Mouse (Mus musculus): ENCODE results near the gene Ngb. TPM values are rescaled to one million over a fixed set of nuclear protein-coding genes. Genes with fewer than 3 reads are reported as not detected.

Ngb gene
- polyA plus RNA-seq, 1 experiment from 2014 or later: 1.2 TPM

- H3K9ac ChIP-seq (ENCODE audit: low read depth, low read length): no peak overlapping the region
- no peak overlapping the region for H3K4me2 ChIP-seq (ENCODE audit: low read depth, low read length)
- H3K36me3 ChIP-seq (ENCODE audit: control insufficient read depth, insufficient read depth, low read length): no peaks in the 10 kb centered on the region; the same call in 1 of the 2 replicates
- no peaks in the 10 kb centered on the region for H3K4me1 ChIP-seq (ENCODE audit: control insufficient read depth, insufficient read depth, low read length)
- ATAC-seq: no peak
- H3K4me3 ChIP-seq (ENCODE audit: low read length): no peak overlapping the region
- H3K27ac ChIP-seq (ENCODE audit: low read length): no peak overlapping the region
- 92% methylated on average over 9 of the region's 9 CpGs for WGBS
- no peaks in the 10 kb centered on the region for H3K9me3 ChIP-seq (ENCODE audit: control insufficient read depth, low read length)
- H3K27me3 ChIP-seq (replicated peaks; ENCODE audit: control insufficient read depth, insufficient read depth, low read length): no peaks in the 10 kb centered on the region
Observed at GRCm38 (mm10) chr12:87132784-87133183, 30.4 kb upstream of the Ngb start.

DNA sequence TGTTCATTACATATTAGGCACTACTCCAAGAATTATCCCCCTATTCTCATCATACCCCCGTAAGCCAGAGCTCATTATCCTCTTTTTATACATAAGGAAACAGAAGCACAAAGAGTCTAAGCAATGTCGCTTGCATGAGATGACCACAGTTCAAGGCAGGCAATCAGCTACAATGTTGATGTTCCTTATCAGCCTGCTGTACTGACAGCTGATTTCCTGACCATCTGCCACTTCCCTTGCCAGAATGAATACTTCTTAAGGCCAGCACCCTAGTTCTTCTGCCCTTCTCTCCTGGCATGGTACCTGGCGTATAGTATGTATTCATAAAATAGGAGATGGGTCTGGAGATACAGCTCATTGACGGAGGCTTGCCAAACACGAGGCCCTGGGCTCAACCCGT is 29.9 kb upstream of the Ngb start:
- no peak for ATAC-seq
- Histone ChIP-seq H3K36me3 (ENCODE audit: control insufficient read depth, insufficient read depth, low read length) (no peaks in the 10 kb centered on the region; the same call in 1 of the 2 replicates), H3K9me3 (ENCODE audit: control insufficient read depth, low read length) (no peaks in the 10 kb centered on the region), H3K27ac (ENCODE audit: low read length) (no peak overlapping the region), H3K4me2 (ENCODE audit: low read depth, low read length) (no peak overlapping the region), H3K4me3 (ENCODE audit: low read length) (no peak overlapping the region), H3K27me3 (replicated peaks; ENCODE audit: control insufficient read depth, insufficient read depth, low read length) (no peaks in the 10 kb centered on the region), H3K4me1 (ENCODE audit: control insufficient read depth, insufficient read depth, low read length) (no peaks in the 10 kb centered on the region), H3K9ac (ENCODE audit: low read depth, low read length) (no peak overlapping the region)
- 90% methylated on average over 6 of the region's 6 CpGs for WGBS

DNA sequence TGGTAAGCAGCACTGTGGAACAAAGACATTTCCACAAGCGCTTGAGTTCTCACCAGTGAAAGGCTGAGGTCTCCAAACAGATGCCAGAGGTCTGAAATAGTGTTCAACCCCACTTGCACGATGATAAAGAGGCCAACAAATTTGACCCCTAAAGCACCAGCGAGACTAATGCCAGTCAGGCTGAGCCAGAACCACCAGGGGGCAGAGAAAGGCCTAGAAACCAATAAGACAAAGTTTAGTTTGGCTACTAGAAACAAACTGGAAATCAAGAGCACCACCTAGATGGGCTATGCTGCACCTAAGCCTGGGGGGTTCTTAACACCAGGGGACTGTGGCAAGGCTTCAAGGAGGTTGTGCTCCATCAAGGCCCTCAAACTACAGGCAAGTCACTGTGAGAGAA is 29.3 kb upstream of the Ngb start:
- no peaks in the 10 kb centered on the region for H3K4me1 ChIP-seq (ENCODE audit: control insufficient read depth, insufficient read depth, low read length)

DNA sequence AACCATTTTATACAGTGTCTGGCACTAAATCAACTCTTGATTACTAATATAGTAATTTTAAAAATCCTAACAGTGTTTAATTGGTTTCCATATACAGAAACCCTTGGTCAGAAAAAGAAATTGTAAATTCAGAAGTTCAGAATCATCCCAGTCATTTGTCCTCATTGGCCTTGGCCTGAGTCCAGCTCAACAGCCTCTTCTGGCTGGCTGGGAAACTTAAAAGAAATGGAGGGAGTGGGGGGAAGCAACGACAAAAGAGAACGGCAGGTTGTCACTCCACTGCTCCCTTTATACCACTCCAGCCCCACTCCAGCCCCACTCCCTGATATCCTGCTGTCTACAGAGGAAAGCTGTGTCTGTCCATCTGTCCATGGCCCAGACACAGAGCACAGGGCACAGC is 28.8 kb upstream of the Ngb start:
- H3K27ac ChIP-seq (ENCODE audit: low read length): no peak overlapping the region
- H3K9me3 ChIP-seq (ENCODE audit: control insufficient read depth, low read length): no peaks in the 10 kb centered on the region
- 62% methylated on average over 2 of the region's 2 CpGs for WGBS
- ATAC-seq: no peak
- no peak overlapping the region for H3K9ac ChIP-seq (ENCODE audit: low read depth, low read length)
- no peaks in the 10 kb centered on the region; the same call in 1 of the 2 replicates for H3K36me3 ChIP-seq (ENCODE audit: control insufficient read depth, insufficient read depth, low read length)
- no peak overlapping the region for H3K4me2 ChIP-seq (ENCODE audit: low read depth, low read length)
- no peaks in the 10 kb centered on the region for H3K27me3 ChIP-seq (replicated peaks; ENCODE audit: control insufficient read depth, insufficient read depth, low read length)
- H3K4me1 ChIP-seq (ENCODE audit: control insufficient read depth, insufficient read depth, low read length): no peaks in the 10 kb centered on the region
- H3K4me3 ChIP-seq (ENCODE audit: low read length): no peak overlapping the region

More for the DNA sequence above, 29.3 kb upstream of the Ngb start:
- 66% methylated on average over 3 of the region's 3 CpGs for WGBS
- no peak overlapping the region for H3K9ac ChIP-seq (ENCODE audit: low read depth, low read length)
- H3K9me3 ChIP-seq (ENCODE audit: control insufficient read depth, low read length): no peaks in the 10 kb centered on the region
- no peak overlapping the region for H3K27ac ChIP-seq (ENCODE audit: low read length)
- no peaks in the 10 kb centered on the region for H3K27me3 ChIP-seq (replicated peaks; ENCODE audit: control insufficient read depth, insufficient read depth, low read length)
- ATAC-seq: no peak
- no peak overlapping the region for H3K4me3 ChIP-seq (ENCODE audit: low read length)
- no peaks in the 10 kb centered on the region; the same call in 1 of the 2 replicates for H3K36me3 ChIP-seq (ENCODE audit: control insufficient read depth, insufficient read depth, low read length)
- no peak overlapping the region for H3K4me2 ChIP-seq (ENCODE audit: low read depth, low read length)

DNA sequence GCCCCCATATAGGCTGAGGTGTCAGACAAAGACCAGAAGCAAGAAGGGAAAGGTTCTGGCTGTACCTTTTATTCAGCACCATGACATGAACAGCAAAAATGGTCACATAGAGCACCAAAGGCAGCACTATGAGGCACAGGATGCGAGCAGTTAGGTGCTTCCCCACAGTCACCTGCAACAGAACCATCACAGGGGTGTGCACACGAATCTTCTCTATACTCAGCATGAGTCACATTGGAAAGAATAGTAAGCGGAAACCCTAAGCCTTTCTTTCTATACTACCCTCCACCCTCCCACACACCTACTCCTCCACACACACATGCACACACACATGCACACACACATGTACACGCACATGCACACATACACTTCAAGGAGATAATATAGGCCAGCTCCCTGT is 27.9 kb upstream of the Ngb start:
- Histone ChIP-seq H3K4me2 (ENCODE audit: low read depth, low read length) (no peak overlapping the region), H3K27me3 (replicated peaks; ENCODE audit: control insufficient read depth, insufficient read depth, low read length) (no peaks in the 10 kb centered on the region), H3K9ac (ENCODE audit: low read depth, low read length) (no peak overlapping the region), H3K4me1 (ENCODE audit: control insufficient read depth, insufficient read depth, low read length) (no peaks in the 10 kb centered on the region), H3K4me3 (ENCODE audit: low read length) (no peak overlapping the region), H3K36me3 (ENCODE audit: control insufficient read depth, insufficient read depth, low read length) (no peaks in the 10 kb centered on the region; the same call in 1 of the 2 replicates), H3K27ac (ENCODE audit: low read length) (no peak overlapping the region), H3K9me3 (ENCODE audit: control insufficient read depth, low read length) (no peaks in the 10 kb centered on the region)
- 90% methylated on average over 4 of the region's 4 CpGs for WGBS
- ATAC-seq: no peak

GRCm38 (mm10) chr12:87127256-87127655 is 24.9 kb upstream of the Ngb start:
- WGBS: 67% methylated on average over 4 of the region's 4 CpGs

DNA sequence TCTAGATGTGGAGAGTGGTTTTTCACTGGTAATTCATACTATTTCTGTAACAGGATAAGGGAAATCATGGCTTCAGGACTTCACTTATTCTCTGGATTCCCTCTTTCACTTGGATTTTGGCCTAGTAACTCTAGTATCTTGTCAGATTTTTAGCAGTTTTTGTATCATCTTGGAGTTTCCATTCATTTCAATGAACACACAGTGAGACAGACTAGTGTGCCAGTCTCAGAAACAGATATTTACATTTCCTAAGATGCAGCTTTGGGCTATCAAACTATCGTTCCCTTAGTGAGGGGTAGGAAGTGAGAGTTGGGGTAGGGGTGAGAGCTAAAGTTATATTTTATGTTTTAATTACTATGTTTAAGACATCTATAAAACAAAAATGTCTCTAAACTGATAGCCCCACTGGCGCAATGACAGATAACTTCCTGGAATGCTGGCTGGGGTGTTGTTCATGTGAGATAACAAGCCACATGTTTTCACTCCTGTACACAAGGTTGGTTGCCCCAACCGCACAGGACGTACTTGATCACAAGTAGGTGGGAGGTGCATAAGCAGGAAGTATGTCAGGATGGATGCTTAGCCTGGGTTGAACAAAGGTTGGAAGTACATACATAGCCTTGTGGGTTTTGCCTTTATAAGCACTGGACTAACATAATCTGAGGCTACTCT is 19.7 kb upstream of the Ngb start:
- H3K9me3 ChIP-seq (ENCODE audit: control insufficient read depth, low read length): no peaks in the 10 kb centered on the region
- no peaks in the 10 kb centered on the region for H3K4me1 ChIP-seq (ENCODE audit: control insufficient read depth, insufficient read depth, low read length)
- H3K27me3 ChIP-seq (replicated peaks; ENCODE audit: control insufficient read depth, insufficient read depth, low read length): no peaks in the 10 kb centered on the region
- WGBS: 87% methylated on average over 4 of the region's 4 CpGs
- ATAC-seq: no peak
- no peak overlapping the region for H3K27ac ChIP-seq (ENCODE audit: low read length)
- H3K36me3 ChIP-seq (ENCODE audit: control insufficient read depth, insufficient read depth, low read length): no peaks in the 10 kb centered on the region
- H3K4me2 ChIP-seq (ENCODE audit: low read depth, low read length): no peak overlapping the region
- H3K4me3 ChIP-seq (ENCODE audit: low read length): no peak overlapping the region
- H3K9ac ChIP-seq (ENCODE audit: low read depth, low read length): no peak overlapping the region

More at GRCm38 (mm10) chr12:87127256-87127655, 24.9 kb upstream of the Ngb start:
- no peak for ATAC-seq
- H3K9ac ChIP-seq (ENCODE audit: low read depth, low read length): no peak overlapping the region
- no peak overlapping the region for H3K27ac ChIP-seq (ENCODE audit: low read length)
- H3K4me1 ChIP-seq (ENCODE audit: control insufficient read depth, insufficient read depth, low read length): no peaks in the 10 kb centered on the region
- no peaks in the 10 kb centered on the region for H3K27me3 ChIP-seq (replicated peaks; ENCODE audit: control insufficient read depth, insufficient read depth, low read length)
- H3K9me3 ChIP-seq (ENCODE audit: control insufficient read depth, low read length): no peaks in the 10 kb centered on the region
- H3K36me3 ChIP-seq (ENCODE audit: control insufficient read depth, insufficient read depth, low read length): no peaks in the 10 kb centered on the region; the same call in 1 of the 2 replicates
- H3K4me3 ChIP-seq (ENCODE audit: low read length): no peak overlapping the region
- H3K4me2 ChIP-seq (ENCODE audit: low read depth, low read length): no peak overlapping the region

GRCm38 (mm10) chr12:87107357-87107977 is 5.1 kb upstream of the Ngb start:
- H3K9ac ChIP-seq (ENCODE audit: low read depth, low read length): no peak overlapping the region
- no peaks in the 10 kb centered on the region for H3K9me3 ChIP-seq (ENCODE audit: control insufficient read depth, low read length)
- 45% methylated on average over 3 of the region's 3 CpGs for WGBS
- H3K27me3 ChIP-seq (replicated peaks; ENCODE audit: control insufficient read depth, insufficient read depth, low read length): peaks cover 6% of the 10 kb centered on the region
- H3K4me3 ChIP-seq (ENCODE audit: low read length): no peak overlapping the region
- 0 out of 2 replicates have a peak, but pooled peaks cover 3% of the 10 kb centered on the region for H3K36me3 ChIP-seq (ENCODE audit: control insufficient read depth, insufficient read depth, low read length)
- H3K4me1 ChIP-seq (ENCODE audit: control insufficient read depth, insufficient read depth, low read length): no peaks in the 10 kb centered on the region
- no peak overlapping the region for H3K4me2 ChIP-seq (ENCODE audit: low read depth, low read length)
- H3K27ac ChIP-seq (ENCODE audit: low read length): no peak overlapping the region
- no peak for ATAC-seq

- Histone ChIP-seq H3K27me3 (replicated peaks; ENCODE audit: control insufficient read depth, insufficient read depth, low read length) (peaks cover 20% of the 10 kb centered on the region), H3K4me3 (ENCODE audit: low read length) (no peak overlapping the region), H3K36me3 (ENCODE audit: control insufficient read depth, insufficient read depth, low read length) (0 out of 2 replicates have a peak, but pooled peaks cover 3% of the 10 kb centered on the region), H3K4me2 (ENCODE audit: low read depth, low read length) (no peak overlapping the region), H3K9me3 (ENCODE audit: control insufficient read depth, low read length) (no peaks in the 10 kb centered on the region), H3K27ac (ENCODE audit: low read length) (no peak overlapping the region), H3K4me1 (ENCODE audit: control insufficient read depth, insufficient read depth, low read length) (0 out of 2 replicates have a peak, but pooled peaks cover 5% of the 10 kb centered on the region), H3K9ac (ENCODE audit: low read depth, low read length) (no peak overlapping the region)
- no peak for ATAC-seq
- 83% methylated on average over 4 of the region's 4 CpGs for WGBS
Observed at GRCm38 (mm10) chr12:87104796-87105195, 2.5 kb upstream of the Ngb start.

Measured in intestine, embryonic 16.5 days (tissue).